Comparison of ENCODE assay signal across 14 mouse cellular contexts in genomic region chr13:80928187-80928586, GRCm38 (mm10). TPM values are rescaled to one million over a fixed set of nuclear protein-coding genes. Genes with fewer than 3 reads are reported as not detected.
DNase-seq lines count a peak whose midpoint lies in the region; ATAC-seq and TF ChIP-seq lines count a peak whose summit lies in the region.
"Had no signal": no experiment of that assay in that cellular context is flagged by ENCODE, and none has a peak within 500 bp of the region (broad histone marks: within the 10 kb centered on the region; RNA-seq: fewer than 3 reads in every experiment).

No protein-coding gene starts in this region.

- no peaks in the 10 kb centered on the region for H3K4me1 ChIP-seq in lung, embryonic 14.5 days (ENCODE audit: insufficient read depth)
- H3K4me1 ChIP-seq in intestine, embryonic 16.5 days (ENCODE audit: control insufficient read depth, insufficient read depth, low read length): peaks cover 8% of the 10 kb centered on the region; the same call in 1 of the 2 replicates
- no peaks in the 10 kb centered on the region; the same call in 1 of the 2 replicates for H3K4me1 ChIP-seq in stomach, embryonic 15.5 days
- H3K4me1 ChIP-seq: forebrain, embryonic 12.5 days had no signal

- peak; percentile 57; the same call in 1 of the 2 replicates for ATAC-seq in lung, embryonic 14.5 days (ENCODE audit: insufficient read depth)
- peak; percentile 67 for ATAC-seq in intestine, embryonic 16.5 days
- ATAC-seq in stomach, embryonic 15.5 days (ENCODE audit: insufficient read depth, low FRiP score, low read depth): peak; percentile 65
- ATAC-seq: inflammation-experienced regulatory T-cells, adult 6 months had no signal

- H3K9me3 ChIP-seq in lung, embryonic 14.5 days (ENCODE audit: low read depth, low read length): no peaks in the 10 kb centered on the region
- H3K9me3 ChIP-seq in intestine, embryonic 16.5 days (ENCODE audit: control insufficient read depth, low read length): no peaks in the 10 kb centered on the region
- H3K9me3 ChIP-seq in stomach, embryonic 15.5 days: no peaks in the 10 kb centered on the region
- H3K9me3 ChIP-seq: embryonic facial prominence, embryonic 13.5 days; forebrain, embryonic 12.5 days had no signal

- TF ChIP-seq CTCF in lung, embryonic 14.5 days (IDR thresholded peaks at IDR 0.05; ENCODE audit: low read depth): no peak

- H3K4me3 ChIP-seq in lung, embryonic 14.5 days (ENCODE audit: low read depth, low read length): no peak overlapping the region
- no peak overlapping the region for H3K4me3 ChIP-seq in intestine, embryonic 16.5 days (ENCODE audit: low read length)
- no peak overlapping the region for H3K4me3 ChIP-seq in stomach, embryonic 15.5 days (replicated peaks)
- H3K4me3 ChIP-seq: embryonic facial prominence, embryonic 13.5 days; forebrain, embryonic 12.5 days had no signal

- H3K4me2 ChIP-seq in lung, embryonic 14.5 days: 0 out of 2 replicates have a peak overlapping the region, but pooled peaks have one; percentile 8
- 0 out of 2 replicates have a peak overlapping the region, but pooled peaks have one; percentile 1 for H3K4me2 ChIP-seq in intestine, embryonic 16.5 days (ENCODE audit: low read depth, low read length)
- 0 out of 2 replicates have a peak overlapping the region, but pooled peaks have one; percentile 12 for H3K4me2 ChIP-seq in stomach, embryonic 15.5 days
- H3K4me2 ChIP-seq: embryonic facial prominence, embryonic 13.5 days; forebrain, embryonic 12.5 days had no signal

- H3K27me3 ChIP-seq in lung, embryonic 14.5 days (ENCODE audit: insufficient read depth, low read length): no peaks in the 10 kb centered on the region
- H3K27me3 ChIP-seq in intestine, embryonic 16.5 days (replicated peaks; ENCODE audit: control insufficient read depth, insufficient read depth, low read length): no peaks in the 10 kb centered on the region
- no peaks in the 10 kb centered on the region for H3K27me3 ChIP-seq in stomach, embryonic 15.5 days (replicated peaks)
- H3K27me3 ChIP-seq: embryonic facial prominence, embryonic 13.5 days; forebrain, embryonic 12.5 days had no signal

- no peak overlapping the region for H3K27ac ChIP-seq in lung, embryonic 14.5 days (ENCODE audit: low read depth)
- no peak overlapping the region for H3K27ac ChIP-seq in intestine, embryonic 16.5 days (ENCODE audit: low read length)
- H3K27ac ChIP-seq in stomach, embryonic 15.5 days: peak overlapping the region; percentile 63
- H3K27ac ChIP-seq: embryonic facial prominence, embryonic 13.5 days; forebrain, embryonic 12.5 days had no signal

- H3K36me3 ChIP-seq in lung, embryonic 14.5 days (ENCODE audit: insufficient read depth): no peaks in the 10 kb centered on the region
- H3K36me3 ChIP-seq in intestine, embryonic 16.5 days (ENCODE audit: control insufficient read depth, insufficient read depth, low read length): no peaks in the 10 kb centered on the region
- H3K36me3 ChIP-seq in stomach, embryonic 15.5 days: no peaks in the 10 kb centered on the region
- H3K36me3 ChIP-seq: embryonic facial prominence, embryonic 13.5 days; forebrain, embryonic 12.5 days had no signal

- H3K9ac ChIP-seq in lung, embryonic 14.5 days: no peak overlapping the region
- H3K9ac ChIP-seq in intestine, embryonic 16.5 days (ENCODE audit: low read depth, low read length): no peak overlapping the region
- H3K9ac ChIP-seq in stomach, embryonic 15.5 days: no peak overlapping the region
- H3K9ac ChIP-seq: embryonic facial prominence, embryonic 13.5 days; forebrain, embryonic 12.5 days had no signal

- DNase-seq in lung, embryonic 14.5 days: peak; percentile 38
- no peak for DNase-seq in lung, postnatal 4 days
- DNase-seq in ES-CJ7 (ENCODE audit: low read depth, low spot score): peak; percentile 20
- no peak for DNase-seq in urinary bladder, postnatal 14 days (ENCODE audit: low spot score)
- DNase-seq in gastrocnemius, adult 8-10 months (ENCODE audit: low spot score in 2 of 2): no peak
- DNase-seq: cerebellum, postnatal 25 days; heart, adult 11 months; kidney, postnatal 36 days; midbrain, embryonic 14.5 days had no signal

- WGBS in lung, embryonic 14.5 days: 33% methylated on average over 7 of the region's 7 CpGs
- WGBS in intestine, embryonic 16.5 days: 36% methylated on average over 7 of the region's 7 CpGs
- 21% methylated on average over 7 of the region's 7 CpGs for WGBS in stomach, embryonic 15.5 days

RNA-seq across cellular contexts. Expression of gene Arrdc3, which starts 45.0 kb away (rescaled TPM):
- 65.5 and 69.2 TPM in 2 replicates for polyA plus RNA-seq in lung, embryonic 14.5 days (2014; fragmentation: Nextera tagmentation; extraction: Ambion mirVana)
- polyA plus RNA-seq in intestine, embryonic 16.5 days (2015; fragmentation: Nextera tagmentation; extraction: Ambion mirVana): 36.2 and 40.9 TPM in 2 replicates
- polyA plus RNA-seq in stomach, embryonic 15.5 days (2015; fragmentation: Nextera tagmentation; extraction: Ambion mirVana): 45.7 and 56.6 TPM in 2 replicates
- 10 to 100 TPM; 27.5 to 39.1 (median 29.0) TPM for total RNA-seq in gastrocnemius, adult 8-10 months (2022)

Comparison
In these comparisons a context has a peak if more than half of its experiments do, and no peak if none do; other contexts are left out.
1. DNase-seq: peak in lung, embryonic 14.5 days (single experiment) and ES-CJ7 (single experiment); none in lung, postnatal 4 days (0 of 2), urinary bladder, postnatal 14 days (single experiment) and gastrocnemius, adult 8-10 months (0 of 2).
2. Peak in every context shown above with its lines, with median percentiles within 50 percentile points of each other: ATAC-seq and H3K4me2 ChIP-seq.